Mouse (Mus musculus) kidney, adult 11 months (tissue): Measurements from ENCODE around the gene Krt36.

Source experiments
- DNase-seq: peaks from one replicate; pipeline ENCODE4 v3.0.0; 2022

Gene Krt36

DNA sequence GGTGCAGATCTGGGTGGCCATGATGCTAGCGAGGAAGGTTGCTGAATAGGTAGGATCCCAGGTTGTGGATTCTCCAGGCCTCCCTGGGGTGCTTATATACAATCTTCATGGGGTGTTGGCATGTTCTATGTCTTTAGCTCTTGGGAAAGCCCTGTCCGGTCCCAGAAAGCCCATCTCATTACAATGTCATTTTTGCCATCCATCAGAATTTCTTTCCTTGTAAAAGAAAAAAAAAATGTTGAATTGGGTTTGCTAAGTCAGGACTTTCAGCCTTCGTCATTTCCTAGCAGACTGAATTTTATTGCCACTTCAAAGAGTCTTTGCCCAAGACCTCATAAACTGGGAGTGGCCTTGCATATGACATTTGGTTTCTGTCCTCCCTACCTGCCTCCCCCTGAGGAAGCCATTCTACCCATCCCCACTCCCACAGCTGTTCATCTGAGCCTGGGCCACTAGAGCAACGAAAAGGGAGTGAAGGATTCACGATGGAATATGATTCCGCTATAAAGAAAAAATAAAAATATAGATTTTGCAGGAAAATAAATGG lies at the start of gene Krt36:
Gene Krt36, minus strand, starts transcription at position 51 of the 547 bp plus-strand sequence.
- DNase-seq: no peak

- no peak for DNase-seq
Measured at GRCm38 (mm10) chr11:100148615-100149330, 43.3 kb upstream of the Krt36 start, which contains the start of gene Krt19. TSS of gene Krt19 (minus strand) at chr11:100148665.

DNA sequence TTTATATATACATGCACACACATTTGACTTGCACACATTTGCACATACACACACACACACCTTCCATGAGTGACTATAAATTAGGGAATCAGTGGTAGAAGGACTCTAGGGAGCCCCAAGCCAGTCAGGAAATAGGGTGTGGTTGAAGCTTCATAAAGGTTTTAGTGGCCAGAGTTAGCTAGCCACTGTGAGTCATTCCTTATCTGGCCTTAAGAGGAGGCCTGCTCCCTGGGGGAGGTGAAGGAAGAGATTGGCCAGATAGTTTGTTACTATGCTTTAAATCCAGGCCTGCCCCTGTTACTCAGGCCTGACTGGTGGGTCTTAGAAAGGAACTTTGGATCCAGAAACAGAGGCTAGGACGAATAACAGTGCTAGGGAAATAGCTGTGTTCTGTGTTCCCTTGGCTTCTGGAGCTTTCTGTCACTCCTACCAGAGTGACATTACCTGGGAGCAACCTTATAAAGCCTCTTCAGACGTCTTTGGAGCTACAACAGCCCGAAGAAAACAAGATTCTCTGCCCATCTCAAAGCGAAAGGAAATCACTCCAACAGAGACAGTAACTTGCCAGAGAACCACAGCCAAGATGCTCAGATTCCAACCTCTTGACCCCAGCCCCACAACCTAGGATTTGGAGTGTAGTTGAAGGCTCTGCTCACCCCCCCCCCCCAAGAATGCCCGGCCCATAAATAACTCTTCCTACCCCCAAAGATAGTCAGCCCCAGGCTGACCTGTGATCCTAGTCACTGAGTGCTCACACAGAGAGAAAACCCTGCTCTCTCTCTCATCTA lies 42.3 kb upstream of the Krt36 start:
- DNase-seq: no peak

GRCm38 (mm10) chr11:100145858-100146560 lies 40.6 kb upstream of the Krt36 start:
- peak; percentile 11 for DNase-seq

- DNase-seq: peak; percentile 10
Measured at GRCm38 (mm10) chr11:100145104-100145503, 39.7 kb upstream of the Krt36 start.

DNA sequence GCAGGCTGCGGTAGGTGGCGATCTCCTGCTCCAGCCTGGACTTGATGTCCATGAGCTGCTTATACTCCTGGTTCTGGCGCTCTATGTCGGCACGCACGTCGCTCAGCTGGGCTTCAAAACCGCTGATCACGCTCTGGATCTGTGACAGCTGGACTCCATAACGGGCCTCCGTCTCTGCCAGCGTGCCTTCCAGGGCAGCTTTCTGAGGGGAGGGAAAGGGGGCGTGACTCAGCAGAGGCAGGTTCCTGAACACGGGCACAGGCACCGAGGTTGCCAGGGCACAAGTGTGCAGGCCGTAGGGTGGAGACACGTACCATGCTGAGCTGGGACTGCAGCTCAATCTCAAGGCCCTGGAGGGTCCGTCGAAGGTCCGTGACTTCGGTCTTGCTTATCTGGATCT lies 35.5 kb upstream of the Krt36 start:
- DNase-seq: peak; percentile 28

- no peak for DNase-seq
Measured at GRCm38 (mm10) chr11:100139391-100139790, 34.0 kb upstream of the Krt36 start.

DNA sequence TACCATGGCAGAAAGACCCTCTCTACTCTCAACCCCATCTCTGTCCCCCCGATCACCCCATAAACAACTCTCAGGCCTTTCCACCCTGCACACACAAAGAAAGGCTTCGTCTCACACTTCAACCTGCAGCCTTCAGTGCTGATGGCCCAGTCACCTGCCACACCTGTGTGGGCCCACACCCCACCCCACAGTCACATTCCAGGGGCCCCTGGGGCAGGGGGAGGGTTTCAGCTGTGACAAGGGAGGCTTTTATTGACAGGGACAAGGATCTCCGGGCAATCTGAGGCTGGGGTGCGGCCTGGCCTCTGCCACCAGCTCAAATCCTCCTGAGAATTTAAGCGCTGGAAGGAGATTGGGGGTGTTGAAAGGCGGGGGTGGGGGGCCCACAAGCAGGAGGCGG lies 33.4 kb upstream of the Krt36 start:
- DNase-seq: no peak

GRCm38 (mm10) chr11:100137693-100138092 lies 32.3 kb upstream of the Krt36 start:
- no peak for DNase-seq

GRCm38 (mm10) chr11:100136559-100136958 lies 31.1 kb upstream of the Krt36 start:
- no peak for DNase-seq

DNA sequence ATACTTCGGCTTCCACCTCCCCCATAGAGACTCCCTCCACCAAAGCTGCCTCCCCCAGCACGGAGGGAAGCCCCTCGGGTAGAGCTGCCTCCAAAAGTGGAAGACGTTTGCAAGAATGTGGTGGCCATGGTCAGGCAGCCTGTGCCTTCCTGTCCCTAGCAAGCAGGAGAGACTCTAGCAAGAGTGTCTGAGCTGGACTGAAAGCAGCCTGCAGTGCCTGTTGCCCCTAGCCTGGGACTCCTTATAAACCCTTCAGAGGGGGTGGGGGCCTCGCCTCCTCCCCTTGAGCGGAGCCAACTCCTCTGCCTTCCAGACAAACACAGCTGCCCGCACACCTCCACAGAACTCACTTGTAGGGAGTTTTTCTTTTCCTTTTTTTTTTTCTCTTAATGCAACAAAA lies 30.3 kb upstream of the Krt36 start, which contains the start of gene Krt15:
Gene Krt15, minus strand, starts transcription at position 198 of the 400 bp plus-strand sequence.
- DNase-seq: no peak

GRCm38 (mm10) chr11:100124901-100125300 lies 19.5 kb upstream of the Krt36 start:
- no peak for DNase-seq

GRCm38 (mm10) chr11:100121466-100121865 lies 16.0 kb upstream of the Krt36 start, which contains the start of gene Krt13:
TSS of gene Krt13 (minus strand) at chr11:100121566.
- DNase-seq: no peak

GRCm38 (mm10) chr11:100120331-100120730 lies 14.9 kb upstream of the Krt36 start:
- no peak for DNase-seq

GRCm38 (mm10) chr11:100113742-100114029 lies 8.3 kb upstream of the Krt36 start:
- DNase-seq: no peak

DNA sequence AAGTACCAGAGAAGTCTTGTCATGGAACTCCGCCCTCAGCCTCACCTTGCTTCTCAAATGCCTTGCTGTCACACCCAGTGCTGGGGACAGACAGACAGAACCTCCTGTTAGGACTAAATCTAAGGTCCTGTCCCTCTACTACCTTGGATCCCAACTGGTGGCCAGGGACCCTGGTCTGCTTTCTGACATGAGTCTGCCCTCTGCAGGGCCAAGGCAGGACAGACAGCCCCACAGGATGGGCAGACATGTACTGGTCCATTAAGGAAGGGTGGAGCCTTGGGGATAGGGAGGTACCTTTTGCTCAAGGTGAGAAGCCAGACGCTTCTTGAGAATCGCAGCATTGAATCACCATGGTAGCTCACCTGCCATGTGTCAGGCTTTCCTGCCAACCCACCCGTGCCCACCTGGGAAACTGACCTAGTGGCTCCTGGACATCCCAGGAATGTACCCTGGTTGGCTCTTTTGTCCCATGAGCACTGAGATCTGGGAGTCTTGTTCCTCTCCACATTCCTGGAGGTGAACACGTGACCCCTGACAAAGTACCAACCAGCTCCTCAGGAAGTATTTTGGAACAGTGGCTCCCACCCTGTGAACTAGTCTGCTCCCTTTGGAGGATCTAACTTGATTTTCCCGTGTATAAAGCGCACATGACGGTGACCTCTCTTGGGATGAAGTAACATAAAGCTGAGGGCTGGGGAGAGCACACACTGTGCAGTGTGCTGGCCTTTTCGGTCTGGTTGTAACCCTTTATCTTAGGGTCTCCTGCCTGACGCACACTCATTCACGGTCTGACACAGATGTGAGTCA lies 7.7 kb upstream of the Krt36 start:
- no peak for DNase-seq

DNA sequence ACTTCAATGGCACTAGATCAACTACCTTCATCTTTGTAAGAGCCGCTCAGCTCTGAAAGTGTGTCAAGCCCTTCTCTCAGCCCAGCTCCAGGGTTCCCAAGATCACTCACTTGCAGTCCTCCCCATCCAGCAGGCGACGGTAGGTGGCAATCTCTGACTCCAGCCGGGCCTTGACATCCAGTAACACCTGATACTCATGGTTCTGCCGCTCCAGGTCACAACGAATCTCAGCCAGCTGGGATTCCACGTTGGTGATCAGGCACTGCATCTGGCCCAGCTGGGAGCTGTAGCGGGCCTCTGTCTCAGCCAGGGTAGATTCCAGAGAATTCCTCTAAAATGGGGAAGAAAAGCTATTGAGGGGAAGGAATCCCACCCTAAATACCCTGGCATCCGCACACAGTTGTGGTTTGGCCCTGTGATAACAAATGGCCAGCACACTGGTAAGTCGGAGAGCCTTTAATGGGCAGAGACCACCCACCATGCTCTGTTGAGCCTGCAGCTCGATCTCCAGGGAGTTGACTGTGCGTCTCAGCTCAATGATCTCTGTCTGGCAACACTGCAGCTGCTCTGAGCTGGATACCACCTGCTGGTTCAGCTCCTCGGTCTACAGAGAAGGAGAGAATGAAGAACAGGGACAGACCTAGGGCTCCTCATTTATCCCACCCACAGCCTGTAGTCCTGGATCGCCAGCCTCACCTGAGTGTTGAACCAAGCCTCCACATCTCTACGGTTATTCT lies 2.6 kb downstream of the Krt36 start:
- no peak for DNase-seq

DNA sequence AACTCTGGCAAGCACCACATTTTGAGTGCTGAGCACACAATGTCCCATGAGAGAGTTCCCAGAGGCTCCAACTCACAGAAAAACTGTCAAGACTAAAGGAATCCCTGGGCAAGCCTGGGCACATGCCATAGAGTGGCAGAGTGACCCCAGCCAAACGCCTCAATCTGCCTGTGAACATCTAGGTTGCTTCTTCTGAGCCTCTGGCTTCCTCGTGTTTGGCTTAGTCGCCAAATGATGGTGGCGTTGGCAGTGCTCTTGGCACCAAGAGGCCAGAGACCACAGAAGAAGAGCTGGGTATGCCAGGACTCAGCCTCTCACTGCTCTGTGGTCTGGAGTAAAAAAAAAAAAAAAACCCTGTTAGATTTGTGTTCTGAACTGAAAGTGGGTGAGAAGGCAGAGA lies 5.0 kb downstream of the Krt36 start:
- DNase-seq: no peak

GRCm38 (mm10) chr11:100097819-100098218 lies 7.6 kb downstream of the Krt36 start:
- no peak for DNase-seq

- no peak for DNase-seq
Measured at GRCm38 (mm10) chr11:100096141-100096540, 9.3 kb downstream of the Krt36 start, which contains the start of gene Krt35. TSS of gene Krt35 (minus strand) at chr11:100096241.

GRCm38 (mm10) chr11:100088378-100089025 lies 16.9 kb downstream of the Krt36 start:
- DNase-seq: no peak
